Mouse (Mus musculus): ENCODE data around the gene Gpr137b.
"Not testable (repeated sequence)": the region's sequence is repeated elsewhere in the genome, so short reads cannot be mapped to it uniquely, and the experiment has no call there.

DNA sequence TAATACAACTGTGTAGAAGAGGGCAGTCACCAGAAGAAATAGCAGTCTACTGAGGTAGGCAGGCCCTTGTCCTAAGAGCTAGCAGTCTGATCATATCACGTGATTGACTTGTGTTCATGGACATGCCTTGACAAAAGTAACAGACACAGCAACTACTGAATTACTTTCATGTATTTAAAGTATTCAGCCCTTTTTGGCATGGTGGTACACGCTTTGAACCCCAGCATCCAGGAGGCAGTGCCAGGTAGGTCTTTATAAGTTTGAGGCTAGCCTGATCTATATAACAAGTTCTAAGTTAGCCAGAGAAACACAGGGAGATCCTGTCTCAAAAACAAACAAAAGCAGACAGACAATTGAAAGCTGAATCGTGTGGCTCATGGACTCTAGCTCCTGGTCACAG, 7.0 kb upstream of the Gpr137b start:
- not testable (repeated sequence) for TF ChIP-seq CTCF (conservative IDR thresholded peaks at IDR 0.05; ENCODE audit: low read length); POU5F1 (IDR thresholded peaks at IDR 0.05; ENCODE audit: borderline replicate concordance, low read length)
